Comparison of ENCODE assay signal across 8 mouse cellular contexts in genomic region chr2:76675949-76676348, GRCm38 (mm10). TPM values are rescaled to one million over a fixed set of nuclear protein-coding genes. Genes with fewer than 3 reads are reported as not detected.
DNase-seq lines count a peak whose midpoint lies in the region; ATAC-seq and TF ChIP-seq lines count a peak whose summit lies in the region.

No protein-coding gene starts in this region.

- peak overlapping the region; percentile 69 for H3K4me2 ChIP-seq in lung, embryonic 14.5 days
- H3K4me2 ChIP-seq in embryonic facial prominence, embryonic 14.5 days (ENCODE audit: low read depth, low read length) = peak overlapping the region; percentile 72
- peak overlapping the region; percentile 72 for H3K4me2 ChIP-seq in intestine, embryonic 15.5 days (replicated peaks)
- H3K4me2 ChIP-seq in neural tube, embryonic 12.5 days (replicated peaks) = peak overlapping the region; percentile 83

- whole genome bisulfite sequencing in lung, embryonic 14.5 days = 8% methylated on average over 4 of the region's 4 CpGs
- WGBS in embryonic facial prominence, embryonic 14.5 days = 10% methylated on average over 4 of the region's 4 CpGs
- 10% methylated on average over 4 of the region's 4 CpGs for WGBS in intestine, embryonic 15.5 days
- WGBS in neural tube, embryonic 12.5 days = 11% methylated on average over 4 of the region's 4 CpGs

- TF ChIP-seq CTCF in lung, embryonic 14.5 days (IDR thresholded peaks at IDR 0.05; ENCODE audit: low read depth) = no peak

- ATAC-seq in lung, embryonic 14.5 days (ENCODE audit: insufficient read depth) = no peak
- no peak for ATAC-seq in embryonic facial prominence, embryonic 14.5 days (ENCODE audit: low read depth)
- no peak for ATAC-seq in intestine, embryonic 15.5 days
- ATAC-seq in neural tube, embryonic 12.5 days (ENCODE audit: low FRiP score, low read depth) = no peak

- H3K4me1 ChIP-seq in lung, embryonic 14.5 days (ENCODE audit: insufficient read depth) = no peaks in the 10 kb centered on the region
- H3K4me1 ChIP-seq in embryonic facial prominence, embryonic 14.5 days (ENCODE audit: control insufficient read depth, insufficient read depth, low read length) = peaks cover 21% of the 10 kb centered on the region
- peaks cover 14% of the 10 kb centered on the region for H3K4me1 ChIP-seq in intestine, embryonic 15.5 days (replicated peaks)
- H3K4me1 ChIP-seq in neural tube, embryonic 12.5 days = peaks cover 24% of the 10 kb centered on the region

- H3K27me3 ChIP-seq in lung, embryonic 14.5 days (ENCODE audit: insufficient read depth, low read length) = no peaks in the 10 kb centered on the region
- H3K27me3 ChIP-seq in embryonic facial prominence, embryonic 14.5 days (replicated peaks; ENCODE audit: control insufficient read depth, insufficient read depth, low read length) = no peaks in the 10 kb centered on the region
- H3K27me3 ChIP-seq in intestine, embryonic 15.5 days (replicated peaks) = no peaks in the 10 kb centered on the region
- no peaks in the 10 kb centered on the region for H3K27me3 ChIP-seq in neural tube, embryonic 12.5 days (replicated peaks)

- no peaks in the 10 kb centered on the region; the same call in 1 of the 2 replicates for H3K36me3 ChIP-seq in lung, embryonic 14.5 days (ENCODE audit: insufficient read depth)
- H3K36me3 ChIP-seq in embryonic facial prominence, embryonic 14.5 days (ENCODE audit: control insufficient read depth, insufficient read depth, low read length) = peaks cover 16% of the 10 kb centered on the region
- no peaks in the 10 kb centered on the region for H3K36me3 ChIP-seq in intestine, embryonic 15.5 days
- H3K36me3 ChIP-seq in neural tube, embryonic 12.5 days = 0 out of 2 replicates have a peak, but pooled peaks cover 3% of the 10 kb centered on the region

- peak; percentile 14 for DNase-seq in lung, embryonic 14.5 days
- DNase-seq in lung, postnatal 10 days = no peak
- DNase-seq in embryonic facial prominence, embryonic 14.5 days (ENCODE audit: low spot score) = no peak
- no peak for DNase-seq in spleen, postnatal 36 days (ENCODE audit: low spot score in 2 of 2)
- no peak for DNase-seq in layer of hippocampus, adult 9-10 months (ENCODE audit: low spot score)
- no peak for DNase-seq in urinary bladder, postnatal 14 days (ENCODE audit: low spot score)

- no peak overlapping the region for H3K27ac ChIP-seq in lung, embryonic 14.5 days (ENCODE audit: low read depth)
- H3K27ac ChIP-seq in embryonic facial prominence, embryonic 14.5 days (replicated peaks; ENCODE audit: low read depth, low read length) = no peak overlapping the region
- no peak overlapping the region for H3K27ac ChIP-seq in intestine, embryonic 15.5 days
- no peak overlapping the region for H3K27ac ChIP-seq in neural tube, embryonic 12.5 days

- H3K4me3 ChIP-seq in lung, embryonic 14.5 days (ENCODE audit: low read depth, low read length) = peak overlapping the region; percentile 89
- peak overlapping the region; percentile 68 for H3K4me3 ChIP-seq in embryonic facial prominence, embryonic 14.5 days (ENCODE audit: low read depth, low read length)
- H3K4me3 ChIP-seq in intestine, embryonic 15.5 days (replicated peaks) = peak overlapping the region; percentile 92
- peak overlapping the region; percentile 87 for H3K4me3 ChIP-seq in neural tube, embryonic 12.5 days

- no peaks in the 10 kb centered on the region for H3K9me3 ChIP-seq in lung, embryonic 14.5 days (ENCODE audit: low read depth, low read length)
- no peaks in the 10 kb centered on the region for H3K9me3 ChIP-seq in embryonic facial prominence, embryonic 14.5 days (ENCODE audit: control insufficient read depth, low read length)
- no peaks in the 10 kb centered on the region for H3K9me3 ChIP-seq in intestine, embryonic 15.5 days
- H3K9me3 ChIP-seq in neural tube, embryonic 12.5 days = no peaks in the 10 kb centered on the region

- peak overlapping the region; percentile 82 for H3K9ac ChIP-seq in lung, embryonic 14.5 days
- H3K9ac ChIP-seq in embryonic facial prominence, embryonic 14.5 days (ENCODE audit: low read depth, low read length) = peak overlapping the region; percentile 88
- peak overlapping the region; percentile 82 for H3K9ac ChIP-seq in intestine, embryonic 15.5 days
- peak overlapping the region; percentile 86 for H3K9ac ChIP-seq in neural tube, embryonic 12.5 days

RNA-seq across cellular contexts. Expression of gene Plekha3, which starts 0.9 kb away (rescaled TPM):
- polyA plus RNA-seq in lung, embryonic 14.5 days (2014; fragmentation: Nextera tagmentation; extraction: Ambion mirVana) = 13.8 and 14.1 TPM in 2 replicates
- 11.9 and 13.3 TPM in 2 replicates for polyA plus RNA-seq in embryonic facial prominence, embryonic 14.5 days (2014; fragmentation: Nextera tagmentation; extraction: Ambion mirVana)
- polyA plus RNA-seq in intestine, embryonic 15.5 days (2015; fragmentation: Nextera tagmentation; extraction: Ambion mirVana) = 9.5 TPM in 2 replicates
- 16.3 and 17.4 TPM in 2 replicates for polyA plus RNA-seq in neural tube, embryonic 12.5 days (2016; fragmentation: Nextera tagmentation; extraction: Ambion mirVana)

RNA-seq across cellular contexts. Expression of gene Fkbp7, which starts 3.0 kb away (rescaled TPM):
- polyA plus RNA-seq in lung, embryonic 14.5 days (2014; fragmentation: Nextera tagmentation; extraction: Ambion mirVana) = 69.0 and 72.8 TPM in 2 replicates
- 128 and 157 TPM in 2 replicates for polyA plus RNA-seq in embryonic facial prominence, embryonic 14.5 days (2014; fragmentation: Nextera tagmentation; extraction: Ambion mirVana)
- polyA plus RNA-seq in intestine, embryonic 15.5 days (2015; fragmentation: Nextera tagmentation; extraction: Ambion mirVana) = 46.9 and 57.7 TPM in 2 replicates
- 25.9 and 28.1 TPM in 2 replicates for polyA plus RNA-seq in neural tube, embryonic 12.5 days (2016; fragmentation: Nextera tagmentation; extraction: Ambion mirVana)

RNA-seq across cellular contexts. Expression of gene Pjvk, which starts 27.7 kb away (rescaled TPM):
- polyA plus RNA-seq in lung, embryonic 14.5 days (2014; fragmentation: Nextera tagmentation; extraction: Ambion mirVana) = 0.78 and 0.88 TPM in 2 replicates
- polyA plus RNA-seq in embryonic facial prominence, embryonic 14.5 days (2014; fragmentation: Nextera tagmentation; extraction: Ambion mirVana) = 0.56 TPM in 1 of 2 replicates, not detected in the other
- polyA plus RNA-seq in intestine, embryonic 15.5 days (2015; fragmentation: Nextera tagmentation; extraction: Ambion mirVana) = 0.35 and 0.39 TPM in 2 replicates
- polyA plus RNA-seq in neural tube, embryonic 12.5 days (2016; fragmentation: Nextera tagmentation; extraction: Ambion mirVana) = 0.87 and 1.1 TPM in 2 replicates

RNA-seq across cellular contexts. Expression of gene Prkra, which starts 28.1 kb away (rescaled TPM):
- polyA plus RNA-seq in lung, embryonic 14.5 days (2014; fragmentation: Nextera tagmentation; extraction: Ambion mirVana) = 77.3 and 79.4 TPM in 2 replicates
- 52.8 and 61.0 TPM in 2 replicates for polyA plus RNA-seq in embryonic facial prominence, embryonic 14.5 days (2014; fragmentation: Nextera tagmentation; extraction: Ambion mirVana)
- 42.3 and 45.6 TPM in 2 replicates for polyA plus RNA-seq in intestine, embryonic 15.5 days (2015; fragmentation: Nextera tagmentation; extraction: Ambion mirVana)
- polyA plus RNA-seq in neural tube, embryonic 12.5 days (2016; fragmentation: Nextera tagmentation; extraction: Ambion mirVana) = 87.4 and 90.1 TPM in 2 replicates
